14 mouse cellular contexts compared by ENCODE assay signal in the genomic region with DNA sequence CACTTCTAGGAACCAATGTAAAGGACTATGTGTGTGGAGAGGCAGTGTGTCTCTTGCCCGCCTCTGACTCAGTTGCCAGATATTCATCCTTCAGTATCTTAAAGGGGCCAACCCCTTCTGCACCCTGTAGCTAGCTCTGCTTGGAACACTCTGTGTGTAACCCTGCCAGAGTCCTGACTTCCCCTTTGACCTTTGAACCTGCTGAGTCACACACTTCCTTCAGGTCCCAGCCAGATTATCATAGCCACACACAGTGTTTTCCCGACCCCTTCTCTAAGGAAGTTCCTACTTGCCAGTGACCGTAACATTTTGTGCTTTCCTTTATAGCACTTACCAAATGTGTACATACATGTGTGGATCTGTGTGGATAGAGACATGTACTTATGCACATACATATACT.
DNase-seq lines count a peak whose midpoint lies in the region; ATAC-seq and TF ChIP-seq lines count a peak whose summit lies in the region.
"Had no signal": no experiment of that assay in that cellular context is flagged by ENCODE, and none has a peak within 500 bp of the region (broad histone marks: within the 10 kb centered on the region; RNA-seq: fewer than 3 reads in every experiment).

No protein-coding gene starts in this region.

- TF ChIP-seq CTCF in lung, adult 2 months (IDR thresholded peaks at IDR 0.05; ENCODE audit: insufficient read depth, low read length) = no peak
- no peak for TF ChIP-seq CTCF in stomach, postnatal 0 days (IDR thresholded peaks at IDR 0.05; ENCODE audit: low read depth)

- no peak overlapping the region for H3K27ac ChIP-seq in heart, embryonic 12.5 days (ENCODE audit: poor library complexity, severe bottlenecking)
- no peak overlapping the region for H3K27ac ChIP-seq in stomach, postnatal 0 days (replicated peaks)
- H3K27ac ChIP-seq: embryonic facial prominence, embryonic 12.5 days; liver, embryonic 14.5 days had no signal

- H3K9ac ChIP-seq in heart, embryonic 12.5 days = no peak overlapping the region
- no peak overlapping the region for H3K9ac ChIP-seq in stomach, postnatal 0 days (ENCODE audit: low read length)
- H3K9ac ChIP-seq: embryonic facial prominence, embryonic 12.5 days; liver, embryonic 14.5 days had no signal

- no peak for ATAC-seq in heart, embryonic 12.5 days (ENCODE audit: insufficient number of reproducible peaks, low FRiP score)
- 0 out of 2 replicates have a peak, but pooled peaks have one; percentile 33 for ATAC-seq in stomach, postnatal 0 days (ENCODE audit: low FRiP score, low TSS enrichment)
- no peak for ATAC-seq in cerebellum, adult (ENCODE audit: insufficient number of reproducible peaks, low FRiP score, low TSS enrichment)
- ATAC-seq: activated CD4-positive, CD25-positive, alpha-beta regulatory T cell, adult 4 months; CD4-positive, CD25-positive, alpha-beta regulatory T cell, adult 4 months had no signal

- DNase-seq in heart, adult 18-20 months = peak; percentile 75 to 80
- peak; percentile 46 to 55 for DNase-seq in lung, adult 18-20 months
- DNase-seq in lung, adult 2 months = no peak
- DNase-seq in kidney, postnatal 10 days = peak; percentile 58
- no peak for DNase-seq in stomach, postnatal 0 days (ENCODE audit: low spot score)
- no peak for DNase-seq in T-cell, adult 2 months (ENCODE audit: low spot score)
- DNase-seq: cerebellum, postnatal 25 days; right cerebral cortex, postnatal 14 days had no signal

- no peaks in the 10 kb centered on the region for H3K9me3 ChIP-seq in heart, embryonic 12.5 days (replicated peaks)
- no peaks in the 10 kb centered on the region for H3K9me3 ChIP-seq in stomach, postnatal 0 days (ENCODE audit: control insufficient read depth, low read length)
- H3K9me3 ChIP-seq: embryonic facial prominence, embryonic 12.5 days had no signal

- no peak overlapping the region for H3K4me2 ChIP-seq in heart, embryonic 12.5 days
- no peak overlapping the region for H3K4me2 ChIP-seq in stomach, postnatal 0 days (replicated peaks; ENCODE audit: low read depth)
- H3K4me2 ChIP-seq: embryonic facial prominence, embryonic 12.5 days had no signal

- no peaks in the 10 kb centered on the region for H3K27me3 ChIP-seq in heart, embryonic 12.5 days (replicated peaks)
- H3K27me3 ChIP-seq in stomach, postnatal 0 days (ENCODE audit: control insufficient read depth, insufficient read depth, low read length) = no peaks in the 10 kb centered on the region
- H3K27me3 ChIP-seq: embryonic facial prominence, embryonic 12.5 days had no signal

- no peak for TF ChIP-seq POLR2A in lung, adult 2 months (IDR thresholded peaks at IDR 0.05; ENCODE audit: borderline replicate concordance, extremely low read depth, low read depth, low read length)

- TF ChIP-seq EP300 in stomach, postnatal 0 days (optimal IDR thresholded peaks at IDR 0.05) = no peak

- H3K36me3 ChIP-seq in heart, embryonic 12.5 days = no peaks in the 10 kb centered on the region
- H3K36me3 ChIP-seq in stomach, postnatal 0 days (ENCODE audit: control insufficient read depth, insufficient read depth, low read length) = no peaks in the 10 kb centered on the region
- H3K36me3 ChIP-seq: embryonic facial prominence, embryonic 12.5 days had no signal

- 55% methylated on average over 3 of the region's 3 CpGs for WGBS in heart, embryonic 12.5 days
- 24% methylated on average over 3 of the region's 3 CpGs for WGBS in lung, adult 2 months
- WGBS in stomach, postnatal 0 days = 60% methylated on average over 3 of the region's 3 CpGs

- no peak overlapping the region for H3K4me3 ChIP-seq in heart, embryonic 12.5 days
- no peak overlapping the region for H3K4me3 ChIP-seq in lung, adult 2 months (replicated peaks; ENCODE audit: extremely low read depth, low read depth, low read length)
- H3K4me3 ChIP-seq in stomach, postnatal 0 days (ENCODE audit: low read depth, low read length) = no peak overlapping the region
- H3K4me3 ChIP-seq: embryonic facial prominence, embryonic 12.5 days had no signal

- H3K4me1 ChIP-seq in heart, embryonic 12.5 days (replicated peaks) = peaks cover 9% of the 10 kb centered on the region
- peaks cover 3% of the 10 kb centered on the region; the same call in 1 of the 2 replicates for H3K4me1 ChIP-seq in lung, adult 2 months (ENCODE audit: control insufficient read depth, insufficient read depth, low read length)
- no peaks in the 10 kb centered on the region for H3K4me1 ChIP-seq in stomach, postnatal 0 days (replicated peaks; ENCODE audit: control insufficient read depth, insufficient read depth)

Comparison
In these comparisons a context has a peak if more than half of its experiments do, and no peak if none do; other contexts are left out.
1. DNase-seq: peak in heart, adult 18-20 months (2 of 2), lung, adult 18-20 months (2 of 2) and kidney, postnatal 10 days (single experiment); none in lung, adult 2 months (single experiment), stomach, postnatal 0 days (single experiment) and T-cell, adult 2 months (single experiment).